Mouse (Mus musculus) naive thymus-derived CD4-positive, alpha-beta T cell, adult 5 months (primary cell): Measurements from ENCODE around the gene Sh3bp5l. TPM values are rescaled to one million over a fixed set of nuclear protein-coding genes. Genes with fewer than 3 reads are reported as not detected.

Experiments used
- polyA plus RNA-seq: library from polyadenylated mRNA; unstranded; fragments of 100-300 nt; shearing (Covaris generic); gene quantifications from one replicate; pipeline ENCODE4 v1.2.1, GENCODE M21; 2017

Sh3bp5l gene
- 23.2 TPM for polyA plus RNA-seq

DNA sequence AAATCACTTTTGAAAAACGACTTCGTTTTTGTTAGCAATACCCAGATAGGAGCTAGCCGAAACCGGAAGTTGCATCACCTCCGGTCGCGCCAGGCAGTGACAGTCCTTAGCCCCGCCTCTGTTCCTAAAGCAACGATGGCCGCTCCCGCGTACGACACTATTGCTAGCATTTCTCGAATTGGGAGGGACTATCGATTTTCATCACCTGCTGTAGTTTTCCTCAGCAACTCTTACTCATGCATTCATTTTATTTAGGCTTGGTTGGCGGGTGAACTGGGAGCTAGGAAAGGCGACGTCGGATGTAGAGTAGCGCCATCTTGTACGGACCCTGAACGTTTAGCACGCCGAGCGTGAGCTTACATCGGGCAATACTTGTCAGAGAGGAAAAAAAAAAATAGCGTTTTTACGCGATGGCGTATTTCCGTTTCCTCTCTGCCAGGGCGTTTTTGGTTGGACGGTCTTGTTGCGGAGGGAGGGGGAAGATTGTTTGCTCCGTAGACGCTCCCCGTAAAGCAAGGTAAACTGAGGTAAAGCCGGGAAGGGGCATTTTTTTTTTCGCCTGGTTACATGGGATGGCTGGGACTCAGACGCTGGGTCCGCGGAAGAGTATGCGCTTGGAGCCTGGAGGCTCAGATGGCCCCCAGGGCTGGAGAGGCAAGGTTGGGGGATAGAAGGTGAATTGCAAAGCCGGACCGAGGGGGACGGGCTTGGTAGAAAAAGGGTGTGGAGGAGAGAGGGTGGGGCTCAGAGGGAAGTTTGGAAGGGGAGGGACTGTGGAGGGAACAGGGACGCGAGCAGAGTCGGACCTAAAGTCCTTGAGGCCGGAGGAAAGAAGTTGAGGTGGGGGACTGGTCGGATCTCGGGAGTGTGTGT lies at the start of gene Sh3bp5l, which contains the start of gene Zfp672:
TSS of gene Sh3bp5l (plus strand) at position 449 of the 873 bp plus-strand sequence.
TSS of gene Zfp672 (minus strand) at position 64 of the 873 bp plus-strand sequence.

DNA sequence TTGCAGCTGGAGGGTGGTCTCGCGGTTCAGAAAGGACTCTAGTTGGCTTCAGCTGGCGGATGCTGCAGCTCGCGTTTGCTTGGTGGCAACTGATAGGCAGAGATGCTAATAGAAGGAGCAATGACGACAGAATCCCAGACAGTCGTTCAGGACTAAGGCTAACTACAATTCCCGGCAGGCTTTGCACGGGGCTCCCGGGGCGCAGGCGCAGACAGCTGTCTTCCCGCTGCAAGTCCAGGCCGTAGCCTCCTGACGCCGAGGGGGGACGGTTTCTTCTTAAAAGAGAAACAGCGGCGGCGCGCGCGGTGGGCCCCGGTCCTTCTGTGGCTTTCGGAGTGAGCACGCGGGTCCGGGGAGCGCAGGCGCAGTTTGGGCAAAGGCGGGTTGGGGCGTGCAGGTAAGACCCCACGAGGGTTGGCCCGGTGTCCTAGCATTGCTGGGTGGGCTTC lies 23.6 kb upstream of the Sh3bp5l start, which contains the start of gene Zfp692:
TSS of gene Zfp692 (plus strand) at position 210 of the 449 bp plus-strand sequence.

DNA sequence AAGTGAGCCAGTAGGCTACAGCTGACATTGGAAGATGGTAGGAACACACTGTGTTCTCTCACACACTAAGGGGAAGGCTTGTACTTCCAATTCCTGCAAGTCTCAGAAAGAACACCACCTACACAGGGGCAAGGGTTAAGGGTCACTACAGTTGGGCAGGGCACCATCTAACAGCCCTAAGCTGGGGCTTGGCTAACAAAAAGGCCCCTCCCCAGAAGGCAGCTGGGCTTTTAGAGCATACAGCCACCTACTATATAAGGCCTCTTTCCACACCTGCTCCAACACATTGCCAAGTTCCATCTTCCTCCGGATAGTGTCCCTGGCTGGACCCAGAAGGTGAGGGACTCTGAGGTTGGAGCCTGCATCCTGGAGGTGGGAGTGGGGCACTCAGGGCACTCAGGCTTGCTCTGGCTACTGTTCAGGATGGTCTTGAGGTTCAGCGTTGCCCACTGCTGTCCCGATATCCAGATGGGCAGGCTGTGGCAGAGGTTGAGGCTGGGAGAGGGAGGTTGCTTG lies 48.3 kb downstream of the Sh3bp5l start, which contains the start of gene Lypd8:
TSS of gene Lypd8 (plus strand) at position 281 of the 516 bp plus-strand sequence.

Other genes starting within 250 kb of the Sh3bp5l start
- not detected for gene Gm12248, start 237.6 kb upstream of the Sh3bp5l start, polyA plus RNA-seq
- 86.2 TPM for gene Cnot8, start 226.6 kb upstream of the Sh3bp5l start, polyA plus RNA-seq
- 18.5 TPM for gene Gemin5, start 162.2 kb upstream of the Sh3bp5l start, polyA plus RNA-seq
- 32.3 TPM for gene Mrpl22, start 159.1 kb upstream of the Sh3bp5l start, polyA plus RNA-seq
- gene Igtp, start 131.2 kb upstream of the Sh3bp5l start, polyA plus RNA-seq: 397 TPM
- gene Irgm2, start 131.1 kb upstream of the Sh3bp5l start, polyA plus RNA-seq: 103 TPM
- gene 4930438A08Rik, start 55.9 kb upstream of the Sh3bp5l start, polyA plus RNA-seq: not detected
- gene Zfp692, start 23.7 kb upstream of the Sh3bp5l start, polyA plus RNA-seq: 45.8 TPM
- 38.4 TPM for gene Zfp672, start 385 bp upstream of the Sh3bp5l start, polyA plus RNA-seq
- not detected for gene Lypd8, start 48.3 kb downstream of the Sh3bp5l start, polyA plus RNA-seq
- not detected for gene 1810065E05Rik, start 90.4 kb downstream of the Sh3bp5l start, polyA plus RNA-seq
- gene Gm12253, start 101.8 kb downstream of the Sh3bp5l start, polyA plus RNA-seq: not detected
- not detected for gene Lypd9, start 122.2 kb downstream of the Sh3bp5l start, polyA plus RNA-seq
- not detected for gene Olfr30, start 131.5 kb downstream of the Sh3bp5l start, polyA plus RNA-seq
- gene Olfr332, start 161.8 kb downstream of the Sh3bp5l start, polyA plus RNA-seq: not detected
- not detected for gene Olfr331, start 171.8 kb downstream of the Sh3bp5l start, polyA plus RNA-seq
- gene Olfr330, start 204.1 kb downstream of the Sh3bp5l start, polyA plus RNA-seq: 0.44 TPM
- not detected for gene Olfr329-ps, start 215.7 kb downstream of the Sh3bp5l start, polyA plus RNA-seq
- gene Olfr328, start 224.9 kb downstream of the Sh3bp5l start, polyA plus RNA-seq: not detected
- not detected for gene Olfr224, start 239.8 kb downstream of the Sh3bp5l start, polyA plus RNA-seq
- gene Olfr325, start 247.0 kb downstream of the Sh3bp5l start, polyA plus RNA-seq: not detected